Mouse (Mus musculus) stomach, postnatal 0 days (tissue): ENCODE data around the gene Map3k3. TPM values are rescaled to one million over a fixed set of nuclear protein-coding genes. Genes with fewer than 3 reads are reported as not detected.

Experiments
- ATAC-seq: fragments of 200-750 bp; cut with Nextera tagmentation; 2 replicates; pipeline ENCODE4 v1.8.0; 2017; ENCODE audit not compliant: low FRiP score, low TSS enrichment
- DNase-seq: peaks from one replicate; pipeline ENCODE4 v3.0.0-alpha.2; 2016; ENCODE audit warnings: low spot score
- H3K27ac ChIP-seq: fragments of 300-500 bp; sonication (generic); replicated peaks from 2 replicates; pipeline ENCODE4 v1.5.1; 2014; ENCODE audit warnings: mild to moderate bottlenecking, control low read depth
- H3K27me3 ChIP-seq: fragments of 300-500 bp; sonication (generic); 2 replicates; pipeline ENCODE4 v1.6.1; 2014; ENCODE audit warnings: low read length; ENCODE audit not compliant: control insufficient read depth, insufficient read depth
- H3K36me3 ChIP-seq: fragments of 300-500 bp; sonication (generic); 2 replicates; pipeline ENCODE4 v1.6.1; 2014; ENCODE audit warnings: low read length, mixed read lengths; ENCODE audit not compliant: control insufficient read depth, insufficient read depth
- H3K4me1 ChIP-seq: fragments of 300-500 bp; sonication (generic); replicated peaks from 2 replicates; pipeline ENCODE4 v1.6.1; 2014; ENCODE audit warnings: antibody characterized with exemption; ENCODE audit not compliant: control insufficient read depth, insufficient read depth
- H3K4me2 ChIP-seq: fragments of 300-500 bp; sonication (generic); replicated peaks from 2 replicates; pipeline ENCODE4 v1.6.1; 2014; ENCODE audit warnings: low read depth, mild to moderate bottlenecking, control low read depth, moderate library complexity
- H3K4me3 ChIP-seq: fragments of 300-500 bp; sonication (generic); 2 replicates; pipeline ENCODE4 v1.5.1; 2014; ENCODE audit warnings: low read depth, low read length, control low read depth
- H3K9ac ChIP-seq: fragments of 300-500 bp; sonication (generic); 2 replicates; pipeline ENCODE4 v1.6.1; 2014; ENCODE audit warnings: mild to moderate bottlenecking, low read length, control low read depth, mixed read lengths
- H3K9me3 ChIP-seq: fragments of 300-500 bp; sonication (generic); 2 replicates; pipeline ENCODE4 v1.6.1; 2016; ENCODE audit warnings: low read length; ENCODE audit not compliant: control insufficient read depth
- CTCF ChIP-seq: IDR thresholded peaks from 2 replicates; pipeline ENCODE4 v1.5.1; 2016; ENCODE audit warnings: antibody characterized with exemption, low read depth, mild to moderate bottlenecking, moderate library complexity
- EP300 ChIP-seq: optimal IDR thresholded peaks from 2 replicates; pipeline ENCODE3; 2016; ENCODE audit warnings: antibody characterized with exemption
- WGBS: fragments of 180-500 bp; shearing (Covaris S2); extraction: QIAGEN DNeasy Blood & Tissue Kit; methylation state at CpG from one replicate; pipeline ENCODE4 v1.1.7; 2014; 5-methylcytosine and 5-hydroxymethylcytosine counted together
- polyA plus RNA-seq: library from polyadenylated mRNA; unstranded; fragments of >200 nt; fragmentation: Nextera tagmentation; extraction: Ambion mirVana; gene quantifications from 2 replicates; pipeline ENCODE4 v1.2.1, GENCODE M21; 2015

Map3k3 gene
- polyA plus RNA-seq, 1 experiment from 2014 or later = 8.7 TPM

GRCm38 (mm10) chr11:106056819-106057491, 27.5 kb upstream of the Map3k3 start:
- H3K4me3 ChIP-seq = no peak overlapping the region
- WGBS = 89% methylated on average over 8 of the region's 8 CpGs

GRCm38 (mm10) chr11:106058020-106058419, 26.4 kb upstream of the Map3k3 start:
- H3K27ac ChIP-seq = no peak overlapping the region
- H3K27me3 ChIP-seq = no peaks in the 10 kb centered on the region
- H3K9me3 ChIP-seq = no peaks in the 10 kb centered on the region
- WGBS = 70% methylated on average over 8 of the region's 8 CpGs
- ATAC-seq (no peak), DNase-seq (no peak)
- no peaks in the 10 kb centered on the region for H3K4me1 ChIP-seq
- TF ChIP-seq EP300 = no peak
- TF ChIP-seq CTCF = no peak
- H3K9ac ChIP-seq = no peak overlapping the region
- no peak overlapping the region for H3K4me2 ChIP-seq
- H3K36me3 ChIP-seq = peaks cover 34% of the 10 kb centered on the region
- no peak overlapping the region for H3K4me3 ChIP-seq

More at GRCm38 (mm10) chr11:106056819-106057491, 27.5 kb upstream of the Map3k3 start:
- no peak overlapping the region for H3K4me2 ChIP-seq
- no peak for ATAC-seq
- no peaks in the 10 kb centered on the region for H3K4me1 ChIP-seq
- DNase-seq = no peak
- H3K27ac ChIP-seq = no peak overlapping the region
- TF ChIP-seq CTCF = no peak
- H3K9me3 ChIP-seq = no peaks in the 10 kb centered on the region
- H3K36me3 ChIP-seq = peaks cover 43% of the 10 kb centered on the region
- H3K27me3 ChIP-seq = no peaks in the 10 kb centered on the region
- H3K9ac ChIP-seq = no peak overlapping the region

GRCm38 (mm10) chr11:106060549-106060948, 23.9 kb upstream of the Map3k3 start:
- no peaks in the 10 kb centered on the region for H3K27me3 ChIP-seq
- no peak for DNase-seq
- TF ChIP-seq EP300 (no peak), CTCF (no peak)

GRCm38 (mm10) chr11:106061311-106061710, 23.1 kb upstream of the Map3k3 start:
- Histone ChIP-seq H3K4me1 (no peaks in the 10 kb centered on the region), H3K9me3 (no peaks in the 10 kb centered on the region), H3K27ac (no peak overlapping the region), H3K4me3 (no peak overlapping the region), H3K9ac (no peak overlapping the region), H3K36me3 (peaks cover 17% of the 10 kb centered on the region; the same call in 1 of the 2 replicates), H3K4me2 (no peak overlapping the region), H3K27me3 (no peaks in the 10 kb centered on the region)
- 90% methylated on average over 1 of the region's 1 CpGs for WGBS
- no peak for TF ChIP-seq EP300
- no peak for TF ChIP-seq CTCF
- ATAC-seq (no peak), DNase-seq (no peak)

More at GRCm38 (mm10) chr11:106060549-106060948, 23.9 kb upstream of the Map3k3 start:
- WGBS = 76% methylated on average over 1 of the region's 1 CpGs
- no peaks in the 10 kb centered on the region for H3K4me1 ChIP-seq
- no peaks in the 10 kb centered on the region for H3K9me3 ChIP-seq
- H3K27ac ChIP-seq = no peak overlapping the region
- no peak for ATAC-seq
- H3K9ac ChIP-seq = no peak overlapping the region
- H3K36me3 ChIP-seq = peaks cover 22% of the 10 kb centered on the region
- no peak overlapping the region for H3K4me2 ChIP-seq
- no peak overlapping the region for H3K4me3 ChIP-seq

GRCm38 (mm10) chr11:106063756-106064155, 20.7 kb upstream of the Map3k3 start:
- 84% methylated on average over 5 of the region's 5 CpGs for WGBS
- Histone ChIP-seq H3K36me3 (0 out of 2 replicates have a peak, but pooled peaks cover 4% of the 10 kb centered on the region), H3K4me2 (no peak overlapping the region), H3K9ac (no peak overlapping the region), H3K4me3 (no peak overlapping the region), H3K4me1 (no peaks in the 10 kb centered on the region), H3K9me3 (no peaks in the 10 kb centered on the region), H3K27me3 (no peaks in the 10 kb centered on the region), H3K27ac (no peak overlapping the region)
- no peak for TF ChIP-seq CTCF
- TF ChIP-seq EP300 = no peak
- ATAC-seq (no peak), DNase-seq (no peak)
